Mouse (Mus musculus) retina, postnatal 1 day (tissue): ENCODE measurements around the gene Ino80.

Experiments
- DNase-seq: peaks from one replicate; pipeline ENCODE4 v3.0.0-alpha.2; 2012

Gene Ino80

GRCm38 (mm10) chr2:119350555-119351486 lies 126.7 kb downstream of the Ino80 start, which contains the start of gene Chac1:
Gene Chac1 (plus strand): TSS chr2:119351229.
- peak; percentile 90 for DNase-seq

- DNase-seq, result no peak
Measured at GRCm38 (mm10) chr2:119344537-119345138, 132.8 kb downstream of the Ino80 start.

- DNase-seq, result peak; percentile 90
Measured at GRCm38 (mm10) chr2:119337425-119338265, 139.8 kb downstream of the Ino80 start.

- no peak for DNase-seq
Measured at GRCm38 (mm10) chr2:119336470-119336869, 141.0 kb downstream of the Ino80 start.

- DNase-seq, result no peak
Measured at GRCm38 (mm10) chr2:119336002-119336401, 141.5 kb downstream of the Ino80 start.

GRCm38 (mm10) chr2:119335535-119335934 lies 142.0 kb downstream of the Ino80 start:
- DNase-seq, result no peak

- no peak for DNase-seq
Measured at GRCm38 (mm10) chr2:119334964-119335525, 142.4 kb downstream of the Ino80 start.

- DNase-seq, result no peak
Measured at GRCm38 (mm10) chr2:119334135-119334534, 143.4 kb downstream of the Ino80 start.

- DNase-seq, result no peak
Measured at GRCm38 (mm10) chr2:119332177-119332661, 145.3 kb downstream of the Ino80 start.

- DNase-seq, result no peak
Measured at GRCm38 (mm10) chr2:119330795-119331194, 146.7 kb downstream of the Ino80 start.

- DNase-seq, result no peak
Measured at GRCm38 (mm10) chr2:119329123-119329817, 148.2 kb downstream of the Ino80 start.

GRCm38 (mm10) chr2:119328546-119328945 lies 148.9 kb downstream of the Ino80 start:
- no peak for DNase-seq

- DNase-seq, result no peak
Measured at GRCm38 (mm10) chr2:119327942-119328526, 149.5 kb downstream of the Ino80 start.

- peak; percentile 74 for DNase-seq
Measured at GRCm38 (mm10) chr2:119327102-119327480, 150.4 kb downstream of the Ino80 start.

GRCm38 (mm10) chr2:119326161-119327101 lies 151.1 kb downstream of the Ino80 start:
- DNase-seq, result peak; percentile 52

GRCm38 (mm10) chr2:119325568-119326143 lies 151.8 kb downstream of the Ino80 start, which contains the start of gene Dll4:
Gene Dll4 (plus strand): TSS chr2:119325784.
- DNase-seq, result peak; percentile 92

GRCm38 (mm10) chr2:119324576-119325318 lies 152.7 kb downstream of the Ino80 start:
- peak; percentile 61 for DNase-seq

- peak; percentile 80 for DNase-seq
Measured at GRCm38 (mm10) chr2:119323866-119324575, 153.5 kb downstream of the Ino80 start.
